Mouse (Mus musculus) embryonic fibroblast, embryonic 13.5 days (primary cell): ENCODE measurements at regions not wholly inside any gene's neighbourhood (a gene's known extent, or its start where the extent isn't known, plus 50 kb on each side); places are given as distances from the start of the nearest gene placed in this dataset.

Experiments used
- CTCF ChIP-seq: IDR thresholded peaks from 2 replicates; pipeline ENCODE4 v1.5.1; 2011; ENCODE audit warnings: mild to moderate bottlenecking, control low read depth, low read length, moderate library complexity, borderline replicate concordance; ENCODE audit not compliant: insufficient read depth
- POLR2A ChIP-seq: IDR thresholded peaks from 2 replicates; pipeline ENCODE4 v1.6.1; 2011; ENCODE audit warnings: low read depth, mild to moderate bottlenecking, control low read depth, low read length, moderate library complexity

GRCm38 (mm10) chr1:193787417-193787816 lies 417.3 kb upstream of the Camk1g start:
- TF ChIP-seq POLR2A (no peak), CTCF (no peak)
